Mouse (Mus musculus) thymus, adult 2 months (tissue): ENCODE measurements around the gene Zxdb.
"Not testable (repeated sequence)": the region's sequence is repeated elsewhere in the genome, so short reads cannot be mapped to it uniquely, and the experiment has no call there.

ENCODE experiments used
- CTCF ChIP-seq: fragments of 200-500 bp; IDR thresholded peaks from 2 replicates; pipeline ENCODE4 v1.5.1; 2012; ENCODE audit warnings: mild to moderate bottlenecking, control low read depth, low read length, moderate library complexity, borderline replicate concordance; ENCODE audit not compliant: control insufficient read depth, poor library complexity, insufficient read depth; ENCODE audit errors: extremely low read depth
- POLR2A ChIP-seq: fragments of 200-500 bp; IDR thresholded peaks from 2 replicates; pipeline ENCODE4 v1.6.1; 2012; ENCODE audit warnings: mild to moderate bottlenecking, low read length, control low read depth, moderate library complexity; ENCODE audit not compliant: control insufficient read depth, poor library complexity, insufficient read depth; ENCODE audit errors: extremely low read depth

DNA sequence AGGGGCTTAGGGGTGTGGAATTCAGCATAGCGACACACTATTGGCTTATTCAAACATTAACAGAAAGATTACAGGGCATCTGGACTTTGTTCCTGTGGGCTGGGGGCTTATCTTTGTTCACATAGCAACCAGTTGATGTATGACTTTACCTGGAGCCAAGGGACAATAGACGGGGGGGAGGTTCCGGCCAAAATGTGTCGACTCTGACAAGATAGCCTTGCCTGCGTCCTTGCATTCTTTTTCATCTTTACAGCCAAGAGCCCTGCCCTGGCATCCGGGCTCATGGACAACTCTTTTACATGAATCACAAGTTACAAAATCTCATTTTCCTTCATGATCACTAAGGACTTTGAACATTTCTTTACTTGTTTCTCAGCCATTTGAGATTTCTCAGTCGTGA, 17.7 kb upstream of the Zxdb start:
- TF ChIP-seq CTCF, POLR2A: not testable (repeated sequence)
